In genomic region chr2:32823579-32824154, GRCm38 (mm10) we compare ENCODE assay signal across 16 mouse cellular contexts. TPM values are rescaled to one million over a fixed set of nuclear protein-coding genes. Genes with fewer than 3 reads are reported as not detected.
A peak's percentile ranks its signal among the peaks of the same experiment; 100 is the strongest.
DNase-seq lines count a peak whose midpoint lies in the region; ATAC-seq and TF ChIP-seq lines count a peak whose summit lies in the region.
"Had no signal": no experiment of that assay in that cellular context is flagged by ENCODE, and none has a peak within 500 bp of the region (broad histone marks: within the 10 kb centered on the region; RNA-seq: fewer than 3 reads in every experiment).

No protein-coding gene starts in this region.

- 0 out of 2 replicates have a peak overlapping the region, but pooled peaks have one; percentile 23 for H3K9ac ChIP-seq in lung, embryonic 14.5 days
- H3K9ac ChIP-seq in limb, embryonic 12.5 days (replicated peaks) = peak overlapping the region; percentile 18; the same call in 1 of the 2 replicates
- H3K9ac ChIP-seq: forebrain, embryonic 15.5 days; liver, embryonic 14.5 days had no signal

- no peaks in the 10 kb centered on the region for H3K9me3 ChIP-seq in lung, embryonic 14.5 days (ENCODE audit: low read depth, low read length)
- H3K9me3 ChIP-seq in limb, embryonic 12.5 days = no peaks in the 10 kb centered on the region
- H3K9me3 ChIP-seq: embryonic facial prominence, embryonic 13.5 days; forebrain, embryonic 15.5 days had no signal

- peaks cover 61% of the 10 kb centered on the region for H3K4me1 ChIP-seq in cerebellum, adult 2 months (ENCODE audit: control insufficient read depth, insufficient read depth, low read length)
- H3K4me1 ChIP-seq in lung, embryonic 14.5 days (ENCODE audit: insufficient read depth) = peaks cover 6% of the 10 kb centered on the region; the same call in 1 of the 2 replicates
- H3K4me1 ChIP-seq in cortical plate, adult 2 months (ENCODE audit: control insufficient read depth, insufficient read depth, low read length) = peaks cover 11% of the 10 kb centered on the region
- H3K4me1 ChIP-seq in limb, embryonic 12.5 days (replicated peaks) = peaks cover 16% of the 10 kb centered on the region
- H3K4me1 ChIP-seq: embryonic facial prominence, embryonic 13.5 days had no signal

- intact Hi-C loops in gastrocnemius, postnatal 14 days (cut with DNase I; ENCODE audit: low total_unique reads) = loop anchor here (5.0 kb wide), 1 partner anchor 34 kb away; no protein-coding TSS in a partner anchor

- ATAC-seq in lung, embryonic 14.5 days (ENCODE audit: insufficient read depth) = no peak
- no peak for ATAC-seq in limb, embryonic 12.5 days (ENCODE audit: insufficient number of reproducible peaks, insufficient read depth, low FRiP score, low TSS enrichment, low read depth)
- ATAC-seq: forebrain, embryonic 15.5 days had no signal

- WGBS in cerebellum, adult 2 months = 21% methylated on average over 8 of the region's 8 CpGs
- 49% methylated on average over 8 of the region's 8 CpGs for WGBS in lung, embryonic 14.5 days
- 59% methylated on average over 8 of the region's 8 CpGs for WGBS in limb, embryonic 12.5 days

- no peak for TF ChIP-seq CTCF in cerebellum, adult 2 months (IDR thresholded peaks at IDR 0.05; ENCODE audit: borderline replicate concordance, insufficient read depth, low read depth, low read length)
- TF ChIP-seq CTCF in lung, embryonic 14.5 days (IDR thresholded peaks at IDR 0.05; ENCODE audit: low read depth) = no peak
- TF ChIP-seq CTCF in cortical plate, adult 2 months (IDR thresholded peaks at IDR 0.05; ENCODE audit: extremely low read depth, insufficient read depth, low read length) = no peak

- DNase-seq in cerebellum, adult 2 months = no peak
- DNase-seq in cerebellum, postnatal 14 days = no peak
- no peak for DNase-seq in lung, embryonic 14.5 days
- DNase-seq in lung, postnatal 25 days (ENCODE audit: low spot score) = no peak
- no peak for DNase-seq in gastrocnemius, postnatal 14 days
- no peak for DNase-seq in right cerebral cortex, adult 18-20 months
- DNase-seq: cerebellum, adult 9-10 months; heart, adult 18-20 months; heart, postnatal 4 days had no signal

- H3K4me3 ChIP-seq in cerebellum, adult 2 months (replicated peaks; ENCODE audit: insufficient read depth, low read depth, low read length) = no peak overlapping the region
- H3K4me3 ChIP-seq in lung, embryonic 14.5 days (ENCODE audit: low read depth, low read length) = no peak overlapping the region
- no peak overlapping the region for H3K4me3 ChIP-seq in cortical plate, adult 2 months (ENCODE audit: insufficient read depth, low read length)
- H3K4me3 ChIP-seq in limb, embryonic 12.5 days (replicated peaks) = no peak overlapping the region
- H3K4me3 ChIP-seq: embryonic facial prominence, embryonic 13.5 days; forebrain, embryonic 15.5 days had no signal

- TF ChIP-seq POLR2A in cerebellum, adult 2 months (IDR thresholded peaks at IDR 0.05; ENCODE audit: borderline replicate concordance, insufficient read depth, low read length) = no peak
- no peak for TF ChIP-seq POLR2A in cortical plate, adult 2 months (IDR thresholded peaks at IDR 0.05; ENCODE audit: extremely low read depth, insufficient read depth, low read length)

- H3K27ac ChIP-seq in cerebellum, adult 2 months (ENCODE audit: insufficient read depth, low read length) = peak overlapping the region; percentile 61
- no peak overlapping the region for H3K27ac ChIP-seq in lung, embryonic 14.5 days (ENCODE audit: low read depth)
- H3K27ac ChIP-seq in cortical plate, adult 2 months (ENCODE audit: insufficient read depth, low read length) = 0 out of 2 replicates have a peak overlapping the region, but pooled peaks have one; percentile 24
- peak overlapping the region; percentile 1; the same call in 1 of the 2 replicates for H3K27ac ChIP-seq in limb, embryonic 12.5 days
- H3K27ac ChIP-seq: embryonic facial prominence, embryonic 13.5 days; forebrain, embryonic 15.5 days; kidney, postnatal 0 days; liver, embryonic 14.5 days had no signal

- H3K27me3 ChIP-seq in cerebellum, adult 2 months (ENCODE audit: control insufficient read depth, insufficient read depth, low read length) = no peaks in the 10 kb centered on the region
- no peaks in the 10 kb centered on the region for H3K27me3 ChIP-seq in lung, embryonic 14.5 days (ENCODE audit: insufficient read depth, low read length)
- H3K27me3 ChIP-seq in limb, embryonic 12.5 days = no peaks in the 10 kb centered on the region
- H3K27me3 ChIP-seq: embryonic facial prominence, embryonic 13.5 days; forebrain, embryonic 15.5 days had no signal

- H3K4me2 ChIP-seq in lung, embryonic 14.5 days = no peak overlapping the region
- H3K4me2 ChIP-seq in limb, embryonic 12.5 days = no peak overlapping the region
- H3K4me2 ChIP-seq: embryonic facial prominence, embryonic 13.5 days; forebrain, embryonic 15.5 days had no signal

- no peaks in the 10 kb centered on the region for H3K36me3 ChIP-seq in lung, embryonic 14.5 days (ENCODE audit: insufficient read depth)
- H3K36me3 ChIP-seq in limb, embryonic 12.5 days = 0 out of 2 replicates have a peak, but pooled peaks cover 5% of the 10 kb centered on the region
- H3K36me3 ChIP-seq: embryonic facial prominence, embryonic 13.5 days had no signal

RNA-seq across cellular contexts. Expression of gene Stxbp1, which starts 23.4 kb away (rescaled TPM):
- 889 and 932 TPM in 2 replicates for polyA plus RNA-seq in cerebellum, adult 2 months (2012; rRNA removed)
- polyA plus RNA-seq in lung, embryonic 14.5 days (2014; fragmentation: Nextera tagmentation; extraction: Ambion mirVana) = 20.7 and 22.2 TPM in 2 replicates
- polyA plus RNA-seq in cortical plate, adult 2 months (2012; rRNA removed) = 709 and 713 TPM in 2 replicates
- 18.8 and 20.0 TPM in 2 replicates for polyA plus RNA-seq in limb, embryonic 12.5 days (2016; fragmentation: Nextera tagmentation; extraction: Ambion mirVana)
- 10 to 100 TPM in 1 of 2 experiments, 1 to 10 TPM in 1; 7.2 to 10.6 TPM for total RNA-seq in gastrocnemius, postnatal 14 days (2021)

RNA-seq across cellular contexts. Expression of gene Cfap157, which starts 39.4 kb away (rescaled TPM):
- 0.70 and 1.7 TPM in 2 replicates for polyA plus RNA-seq in cerebellum, adult 2 months (2012; rRNA removed)
- 0.11 and 0.33 TPM in 2 replicates for polyA plus RNA-seq in lung, embryonic 14.5 days (2014; fragmentation: Nextera tagmentation; extraction: Ambion mirVana)
- 0.11 and 0.35 TPM in 2 replicates for polyA plus RNA-seq in cortical plate, adult 2 months (2012; rRNA removed)
- 0.35 and 1.2 TPM in 2 replicates for polyA plus RNA-seq in limb, embryonic 12.5 days (2016; fragmentation: Nextera tagmentation; extraction: Ambion mirVana)
- under 1 TPM in 1 of 2 experiments, not detected in 1; 0.35 TPM for total RNA-seq in gastrocnemius, postnatal 14 days (2021)
- total RNA-seq: ES-E14; heart, adult 18-20 months; heart, postnatal 4 days had no signal
- polyA plus RNA-seq: liver, embryonic 14.5 days had no signal

RNA-seq across cellular contexts. Expression of gene Ptrh1, which starts 48.1 kb away (rescaled TPM):
- 7.4 and 8.5 TPM in 2 replicates for polyA plus RNA-seq in cerebellum, adult 2 months (2012; rRNA removed)
- 2.7 and 4.4 TPM in 2 replicates for polyA plus RNA-seq in lung, embryonic 14.5 days (2014; fragmentation: Nextera tagmentation; extraction: Ambion mirVana)
- polyA plus RNA-seq in cortical plate, adult 2 months (2012; rRNA removed) = 5.4 and 6.6 TPM in 2 replicates
- 3.8 and 4.2 TPM in 2 replicates for polyA plus RNA-seq in limb, embryonic 12.5 days (2016; fragmentation: Nextera tagmentation; extraction: Ambion mirVana)
- 1 to 10 TPM; 2.4 to 3.0 TPM for total RNA-seq in gastrocnemius, postnatal 14 days (2021)

RNA-seq across cellular contexts. Expression of gene Ttc16, which starts 48.2 kb away (rescaled TPM):
- 2.0 and 2.6 TPM in 2 replicates for polyA plus RNA-seq in cerebellum, adult 2 months (2012; rRNA removed)
- 0.15 and 0.33 TPM in 2 replicates for polyA plus RNA-seq in lung, embryonic 14.5 days (2014; fragmentation: Nextera tagmentation; extraction: Ambion mirVana)
- 1.8 and 2.2 TPM in 2 replicates for polyA plus RNA-seq in cortical plate, adult 2 months (2012; rRNA removed)
- polyA plus RNA-seq in limb, embryonic 12.5 days (2016; fragmentation: Nextera tagmentation; extraction: Ambion mirVana) = 0.28 and 0.35 TPM in 2 replicates
- total RNA-seq in gastrocnemius, postnatal 14 days (2021) = not detected

RNA-seq across cellular contexts. Expression of gene Fam129b, which starts 52.2 kb away (rescaled TPM):
- 23.9 and 24.5 TPM in 2 replicates for polyA plus RNA-seq in cerebellum, adult 2 months (2012; rRNA removed)
- 41.2 and 46.5 TPM in 2 replicates for polyA plus RNA-seq in lung, embryonic 14.5 days (2014; fragmentation: Nextera tagmentation; extraction: Ambion mirVana)
- polyA plus RNA-seq in cortical plate, adult 2 months (2012; rRNA removed) = 27.1 and 29.0 TPM in 2 replicates
- polyA plus RNA-seq in limb, embryonic 12.5 days (2016; fragmentation: Nextera tagmentation; extraction: Ambion mirVana) = 48.0 and 48.1 TPM in 2 replicates
- 10 to 100 TPM; 12.1 to 15.8 TPM for total RNA-seq in gastrocnemius, postnatal 14 days (2021)

Comparison
In these comparisons a context has a peak if more than half of its experiments do, and no peak if none do; other contexts are left out.
1. RNA of gene Stxbp1, which starts 23.4 kb away (polyA plus RNA-seq): 889 to 932 TPM in cerebellum, adult 2 months and 709 to 713 TPM in cortical plate, adult 2 months; 20.7 to 22.2 TPM in lung, embryonic 14.5 days and 18.8 to 20.0 TPM in limb, embryonic 12.5 days; every median in the first group is over 10 times any median in the second.